Mouse (Mus musculus): ENCODE measurements at regions not wholly inside any gene's neighbourhood (a gene's known extent, or its start where the extent isn't known, plus 50 kb on each side); places are given as distances from the start of the nearest gene placed in this dataset.

- TF ChIP-seq CTCF (IDR thresholded peaks at IDR 0.05; ENCODE audit: low read depth) (no peak), EP300 (IDR thresholded peaks at IDR 0.05; ENCODE audit: low read depth) (no peak)
These were observed 427.5 kb downstream of the Glrx3 start for GRCm38 (mm10) chr7:137864912-137865311.
